Mouse (Mus musculus) MEL (cell line): Measurements from ENCODE around the gene Acoxl.

Source experiments
- BHLHE40 ChIP-seq: IDR thresholded peaks from 2 replicates; pipeline ENCODE4 v1.6.1; 2012; ENCODE audit warnings: low read depth, mild to moderate bottlenecking, inconsistent platforms, low read length, improper control_type of control experiment, borderline replicate concordance
- CTCF ChIP-seq, 3 experiments: IDR thresholded peaks in 2 of 3; conservative IDR thresholded peaks in 1 of 3; 2 replicates each; pipeline ENCODE4 v1.5.1; 2011 to 2012; ENCODE audit warnings: low read length in 3 of 3, low read depth in 2 of 3, mild to moderate bottlenecking in 2 of 3, improper control_type of control experiment in 1 of 3, inconsistent platforms in 1 of 3, mixed read lengths in 1 of 3, moderate library complexity in 1 of 3; ENCODE audit not compliant: control insufficient read depth in 1 of 3, insufficient read depth in 1 of 3, poor library complexity in 1 of 3, severe bottlenecking in 1 of 3
- ELF1 ChIP-seq: IDR thresholded peaks from 2 replicates; pipeline ENCODE4 v1.6.1; 2014; ENCODE audit warnings: low read depth, mild to moderate bottlenecking, inconsistent platforms, low read length, improper control_type of control experiment, moderate library complexity
- EP300 ChIP-seq, 2 experiments: IDR thresholded peaks; 2 replicates each; pipeline ENCODE4 v1.6.1; 2011; ENCODE audit warnings: improper control_type of control experiment in 2 of 2, low read length in 2 of 2, low read depth in 1 of 2, mild to moderate bottlenecking in 1 of 2
- GATA1 ChIP-seq: IDR thresholded peaks from 2 replicates; pipeline ENCODE4 v1.6.1; 2011; ENCODE audit warnings: low read depth, low read length, improper control_type of control experiment
- MAFK ChIP-seq: IDR thresholded peaks from 2 replicates; pipeline ENCODE4 v1.6.1; 2011; ENCODE audit warnings: low read depth, mild to moderate bottlenecking, low read length, improper control_type of control experiment, borderline replicate concordance
- MAX ChIP-seq: IDR thresholded peaks from 2 replicates; pipeline ENCODE4 v1.6.1; 2011; ENCODE audit warnings: low read length, improper control_type of control experiment
- MXI1 ChIP-seq: IDR thresholded peaks from 2 replicates; pipeline ENCODE4 v1.6.1; 2011; ENCODE audit warnings: mild to moderate bottlenecking, low read depth, low read length, improper control_type of control experiment
- POLR2AphosphoS2 ChIP-seq: IDR thresholded peaks from 2 replicates; pipeline ENCODE4 v1.6.1; 2011; ENCODE audit warnings: low read length, improper control_type of control experiment
- POLR2AphosphoS5 ChIP-seq: IDR thresholded peaks from 2 replicates; pipeline ENCODE4 v1.6.1; 2012; ENCODE audit warnings: low read depth, borderline replicate concordance, mild to moderate bottlenecking, inconsistent platforms, low read length, moderate library complexity, mixed read lengths
- TAL1 ChIP-seq: IDR thresholded peaks from 2 replicates; pipeline ENCODE4 v1.6.1; 2012; ENCODE audit warnings: mild to moderate bottlenecking, inconsistent platforms, low read length, moderate library complexity, mixed read lengths
- TCF12 ChIP-seq: IDR thresholded peaks from 2 replicates; pipeline ENCODE4 v1.6.1; 2014; ENCODE audit warnings: low read depth, mild to moderate bottlenecking, inconsistent platforms, low read length, improper control_type of control experiment, moderate library complexity
- USF1 ChIP-seq: IDR thresholded peaks from 2 replicates; pipeline ENCODE4 v1.6.1; 2014; ENCODE audit warnings: low read depth, mild to moderate bottlenecking, inconsistent platforms, low read length, improper control_type of control experiment, moderate library complexity
- USF2 ChIP-seq, 2 experiments: IDR thresholded peaks; 2 replicates each; pipeline ENCODE4 v1.6.1; 2011 to 2012; ENCODE audit warnings: improper control_type of control experiment in 2 of 2, low read length in 2 of 2, borderline replicate concordance in 1 of 2, inconsistent platforms in 1 of 2, low read depth in 1 of 2, mild to moderate bottlenecking in 1 of 2; ENCODE audit not compliant: insufficient read depth in 1 of 2

DNA sequence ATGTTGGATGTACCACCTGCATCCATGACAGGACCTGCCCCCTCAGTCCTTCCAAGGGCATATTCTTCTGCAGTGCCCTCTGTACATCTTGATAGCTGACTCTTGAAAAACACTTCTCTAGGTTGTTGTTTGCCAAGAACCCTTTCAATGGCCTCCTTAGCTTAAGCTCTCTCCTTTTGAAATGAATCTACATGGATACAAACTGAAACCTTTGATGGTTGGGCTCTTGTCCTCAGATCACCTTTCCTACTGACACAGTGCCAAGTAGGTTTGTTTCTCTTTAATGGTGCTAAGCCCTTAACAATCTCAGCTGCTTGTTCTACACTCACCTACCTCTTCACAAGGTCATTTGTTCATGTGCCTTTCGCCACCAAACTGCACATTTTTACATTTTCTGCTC, 81.1 kb downstream of the Acoxl start:
- TF ChIP-seq MXI1 (no peak), POLR2AphosphoS5 (no peak), BHLHE40 (no peak), CTCF (IDR thresholded peaks at IDR 0.05 in 2 of 3, conservative IDR thresholded peaks at IDR 0.05 in 1 of 3; ENCODE audit: control insufficient read depth in 1 of 3, insufficient read depth in 1 of 3, low read depth in 2 of 3, low read length in 3 of 3, poor library complexity in 1 of 3, severe bottlenecking in 1 of 3) (no peak), MAX (no peak), TCF12 (no peak), USF1 (no peak), TAL1 (no peak), EP300 (IDR thresholded peaks at IDR 0.05; ENCODE audit: low read depth in 1 of 2, low read length in 2 of 2) (no peak), GATA1 (no peak), POLR2AphosphoS2 (no peak), USF2 (IDR thresholded peaks at IDR 0.05; ENCODE audit: borderline replicate concordance in 1 of 2, insufficient read depth in 1 of 2, low read depth in 1 of 2, low read length in 2 of 2) (no peak), MAFK (no peak), ELF1 (no peak)
